Mouse (Mus musculus) olfactory bulb, adult 2 months (tissue): Measurements from ENCODE around the gene Eps8l2. TPM values are rescaled to one million over a fixed set of nuclear protein-coding genes. Genes with fewer than 3 reads are reported as not detected.

Experiments used
- H3K27ac ChIP-seq: fragments of 200-500 bp; 2 replicates; pipeline ENCODE4 v1.5.1; 2012; ENCODE audit warnings: low read depth, low read length; ENCODE audit not compliant: insufficient read depth
- H3K4me1 ChIP-seq: fragments of 200-500 bp; 2 replicates; pipeline ENCODE4 v1.6.1; 2012; ENCODE audit warnings: low read length; ENCODE audit not compliant: control insufficient read depth, insufficient read depth
- H3K4me3 ChIP-seq: fragments of 200-500 bp; 2 replicates; pipeline ENCODE4 v1.5.1; 2012; ENCODE audit warnings: mild to moderate bottlenecking, low read depth, low read length, moderate library complexity; ENCODE audit not compliant: insufficient read depth
- CTCF ChIP-seq: fragments of 200-500 bp; IDR thresholded peaks from 2 replicates; pipeline ENCODE4 v1.5.1; 2012; ENCODE audit warnings: low read depth, mild to moderate bottlenecking, low read length, moderate library complexity; ENCODE audit not compliant: insufficient read depth
- POLR2A ChIP-seq: fragments of 200-500 bp; IDR thresholded peaks from 2 replicates; pipeline ENCODE4 v1.6.1; 2012; ENCODE audit warnings: mild to moderate bottlenecking, low read depth, low read length, moderate library complexity; ENCODE audit not compliant: insufficient read depth
- WGBS: fragments of 180-500 bp; shearing (Covaris S2); methylation state at CpG from one replicate; pipeline ENCODE4 v1.1.7; 2018; 5-methylcytosine and 5-hydroxymethylcytosine counted together
- polyA plus RNA-seq: library from polyadenylated mRNA; stranded (reverse); fragments of >200 nt; gene quantifications from 2 replicates; pipeline ENCODE4 v1.2.4, GENCODE M21; 2012; ENCODE audit warnings: low replicate concordance; ENCODE audit not compliant: missing spikeins, insufficient read depth, insufficient read length

Gene Eps8l2
- polyA plus RNA-seq, 1 experiment = not detected

DNA sequence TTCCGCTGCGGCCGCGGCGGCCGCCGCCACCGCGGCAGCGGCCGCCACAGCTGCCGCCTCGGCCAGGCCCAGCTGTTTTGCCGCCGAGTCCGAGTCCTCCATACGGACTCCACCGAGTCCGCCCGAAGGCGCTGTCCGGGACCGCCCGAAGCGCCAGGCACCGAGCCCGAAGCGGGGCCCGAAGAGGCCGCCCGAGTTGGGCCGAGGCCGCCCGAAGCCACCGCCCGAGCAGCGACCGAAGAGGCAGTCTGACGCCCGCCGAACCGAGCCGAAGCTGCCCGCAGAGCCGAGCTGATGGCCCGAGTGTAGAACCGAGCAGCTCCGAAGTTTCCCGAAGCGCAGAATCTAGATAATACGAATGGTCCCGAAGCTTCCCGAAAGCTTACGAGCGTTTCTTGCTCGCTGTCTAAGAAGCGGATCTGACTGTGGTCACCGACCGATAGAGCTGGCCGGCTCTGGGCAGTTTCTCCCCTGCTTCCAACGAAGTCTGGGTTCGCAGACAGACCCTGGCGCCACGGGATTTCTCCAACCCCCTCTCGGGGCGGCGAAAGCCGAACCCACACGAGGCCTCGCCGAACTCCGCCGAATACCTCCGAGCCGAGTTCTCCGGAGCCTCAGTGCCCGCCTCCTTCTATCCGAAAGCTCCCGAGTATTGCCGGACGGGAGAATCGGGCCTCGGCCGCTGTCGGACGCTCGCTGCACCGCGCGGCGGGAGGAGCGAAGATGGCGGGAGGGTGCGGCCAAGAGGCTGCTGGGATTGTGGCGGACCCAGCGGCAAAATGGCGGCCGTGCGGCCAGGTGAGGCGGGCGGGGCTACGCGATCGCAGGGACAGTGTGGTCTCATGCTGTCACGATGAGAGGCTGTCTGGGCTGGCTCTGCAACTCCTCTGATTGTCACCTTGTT, 11.0 kb upstream of the Eps8l2 start, which contains the start of the genes Deaf1 and Tmem80:
Deaf1 (minus strand) TSS at position 222 of the 904 bp plus-strand sequence.
Tmem80 (plus strand) TSS at position 271 of the 904 bp plus-strand sequence.
- Histone ChIP-seq H3K4me1 (peaks cover 9% of the 10 kb centered on the region), H3K4me3 (peak within 1 kb of the TSS; percentile 61), H3K27ac (peak within 1 kb of the TSS; percentile 98)
- no peak for TF ChIP-seq CTCF
- TF ChIP-seq POLR2A = peak; percentile 80
- WGBS = under 1% methylated on average over 104 of the region's 105 CpGs

DNA sequence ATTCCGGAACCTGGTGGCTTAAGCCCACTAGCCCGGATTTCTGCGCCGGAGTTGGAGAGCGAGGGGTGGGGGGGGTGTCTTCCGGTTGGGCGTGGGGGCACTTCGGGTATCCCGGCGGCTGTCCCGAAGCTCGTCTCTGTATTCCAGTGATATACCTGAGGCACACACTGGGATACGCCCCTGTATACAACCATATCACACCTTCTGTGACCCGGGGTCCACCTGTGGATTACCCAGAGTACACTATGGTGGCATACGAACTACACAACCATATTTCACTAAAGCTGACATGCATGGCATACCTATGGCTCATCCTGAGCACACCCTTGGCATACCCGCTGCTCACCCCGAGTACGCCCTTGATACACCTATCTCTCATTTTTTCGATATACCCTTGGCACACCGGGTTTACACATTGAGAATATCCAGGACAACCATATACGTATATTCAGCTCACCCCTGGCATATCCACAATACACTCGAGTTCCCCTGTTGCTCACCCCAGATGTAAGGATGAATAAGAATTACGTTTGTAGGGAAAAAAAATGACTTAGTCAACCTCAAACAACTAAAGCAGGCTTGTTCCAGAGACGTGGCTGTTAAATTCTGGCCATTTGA, 10.2 kb upstream of the Eps8l2 start:
- peak overlapping the region; percentile 64 for H3K27ac ChIP-seq
- peak overlapping the region; percentile 61 for H3K4me3 ChIP-seq
- 11% methylated on average over 24 of the region's 24 CpGs for WGBS
- TF ChIP-seq CTCF (no peak), POLR2A (no peak)
- peaks cover 9% of the 10 kb centered on the region for H3K4me1 ChIP-seq

DNA sequence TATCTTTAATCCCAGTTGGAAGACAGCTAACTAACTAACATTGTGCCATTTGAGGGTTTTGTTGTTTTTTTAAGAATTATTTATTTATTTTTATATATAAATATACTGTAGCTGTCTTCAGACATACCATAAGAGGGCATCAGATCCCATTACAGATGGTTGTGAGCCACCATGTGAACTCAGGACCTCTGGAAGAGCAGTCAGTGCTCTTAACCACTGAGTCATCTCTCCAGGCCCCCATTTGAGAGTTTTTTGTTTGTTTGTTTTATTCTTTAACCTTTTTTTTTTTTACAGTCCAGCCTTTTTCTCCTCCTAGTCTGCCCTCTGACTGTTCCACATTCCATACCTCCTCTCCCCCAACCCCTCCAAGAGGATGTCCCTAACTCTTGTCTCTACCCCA, 8.0 kb upstream of the Eps8l2 start:
- TF ChIP-seq POLR2A = no peak
- no peak for TF ChIP-seq CTCF
- no peak overlapping the region for H3K27ac ChIP-seq
- H3K4me3 ChIP-seq = no peak overlapping the region
- H3K4me1 ChIP-seq = peaks cover 12% of the 10 kb centered on the region

DNA sequence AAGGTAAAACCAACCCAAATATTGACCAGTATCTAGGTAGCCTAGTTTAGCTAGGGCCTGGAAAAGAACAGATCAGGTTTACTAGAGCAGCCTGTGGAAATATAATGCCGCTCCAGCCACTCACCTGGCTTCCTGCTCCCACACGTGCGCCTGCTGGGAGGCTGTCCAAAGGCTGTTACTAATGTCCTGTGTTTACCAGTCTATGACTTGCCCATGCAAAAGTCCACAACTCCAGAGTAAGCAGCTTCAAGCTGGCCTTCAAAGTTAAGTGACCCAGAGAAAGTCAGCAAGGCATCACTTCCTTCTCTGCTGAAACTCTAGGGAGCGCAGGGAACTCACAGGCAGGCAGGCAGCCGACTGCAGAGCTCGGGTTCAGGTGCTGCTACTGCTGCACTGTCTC, 6.7 kb upstream of the Eps8l2 start:
- Histone ChIP-seq H3K27ac (no peak overlapping the region), H3K4me1 (peaks cover 3% of the 10 kb centered on the region; the same call in 1 of the 2 replicates), H3K4me3 (no peak overlapping the region)
- TF ChIP-seq POLR2A (no peak), CTCF (no peak)
- WGBS = 82% methylated on average over 6 of the region's 6 CpGs

DNA sequence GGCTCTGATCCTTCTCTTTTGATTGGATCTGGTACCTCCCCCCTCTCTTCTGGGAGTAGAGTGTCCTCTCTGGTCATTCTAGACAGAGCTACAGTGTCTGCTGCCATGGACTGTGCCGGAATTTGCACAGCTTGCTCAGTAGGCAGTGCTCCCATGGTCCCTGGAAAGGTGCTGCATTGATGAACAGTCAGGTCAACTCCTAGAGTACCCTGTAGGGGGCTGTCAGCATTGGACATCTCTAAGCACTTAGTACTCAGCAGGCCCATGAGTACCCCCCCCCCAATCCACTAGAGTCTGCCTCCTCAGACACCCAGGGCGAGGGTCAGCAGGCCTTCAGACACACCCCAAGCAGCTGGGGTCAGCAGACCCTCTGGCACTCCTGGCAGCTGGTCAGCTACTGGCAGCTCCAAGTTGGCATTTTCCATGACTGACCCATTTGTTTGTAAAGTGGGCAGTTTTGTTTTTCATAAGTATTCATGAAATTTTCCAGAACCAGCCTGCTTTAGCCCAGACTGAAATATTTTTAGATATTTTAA, 3.6 kb upstream of the Eps8l2 start:
- TF ChIP-seq POLR2A (no peak), CTCF (no peak)
- 48% methylated on average over 2 of the region's 2 CpGs for WGBS
- Histone ChIP-seq H3K4me3 (no peak overlapping the region), H3K27ac (no peak overlapping the region), H3K4me1 (peaks cover 12% of the 10 kb centered on the region)

DNA sequence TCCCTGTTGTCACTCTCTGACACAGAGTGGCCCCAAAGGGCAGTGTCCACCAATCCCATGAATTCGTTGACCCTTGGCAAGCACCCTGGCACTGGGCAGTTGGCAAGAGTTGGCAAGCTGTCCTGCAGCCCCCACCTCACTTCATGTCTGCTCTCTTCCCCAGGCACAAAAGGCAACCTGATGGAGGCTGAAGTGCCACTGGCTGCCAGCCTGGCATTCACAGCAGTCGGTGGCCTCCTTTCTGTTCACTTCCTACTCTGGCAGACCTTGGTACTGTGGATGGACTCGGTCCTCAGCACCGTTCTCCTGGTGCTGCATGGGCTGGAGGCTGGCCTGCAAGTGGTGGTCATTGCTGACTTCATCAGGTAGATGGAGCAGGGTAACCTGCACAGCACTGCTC, 3.0 kb upstream of the Eps8l2 start:
- TF ChIP-seq CTCF (no peak), POLR2A (no peak)
- 40% methylated on average over 4 of the region's 4 CpGs for WGBS
- Histone ChIP-seq H3K4me1 (peaks cover 12% of the 10 kb centered on the region), H3K27ac (no peak overlapping the region), H3K4me3 (no peak overlapping the region)

DNA sequence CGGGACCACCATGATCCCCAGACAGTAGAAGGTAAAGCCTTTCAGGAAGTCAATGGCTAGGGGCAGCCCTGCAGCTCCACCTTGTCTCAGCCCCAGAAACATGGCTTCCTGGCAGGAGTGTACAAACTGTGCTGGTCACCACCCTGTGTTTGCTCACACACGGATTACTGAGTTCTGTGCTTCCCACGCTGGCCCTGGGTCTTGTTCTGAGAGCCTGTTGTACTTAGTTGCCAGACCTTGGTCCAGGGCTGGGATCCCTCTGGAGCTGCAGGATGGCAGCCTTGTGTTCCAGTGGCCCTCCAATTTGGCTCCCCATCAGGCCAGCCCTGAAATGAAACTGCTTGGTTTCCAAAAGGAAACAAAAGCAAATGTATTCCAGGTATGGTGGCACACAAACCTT, 2.4 kb upstream of the Eps8l2 start:
- H3K27ac ChIP-seq = no peak overlapping the region

DNA sequence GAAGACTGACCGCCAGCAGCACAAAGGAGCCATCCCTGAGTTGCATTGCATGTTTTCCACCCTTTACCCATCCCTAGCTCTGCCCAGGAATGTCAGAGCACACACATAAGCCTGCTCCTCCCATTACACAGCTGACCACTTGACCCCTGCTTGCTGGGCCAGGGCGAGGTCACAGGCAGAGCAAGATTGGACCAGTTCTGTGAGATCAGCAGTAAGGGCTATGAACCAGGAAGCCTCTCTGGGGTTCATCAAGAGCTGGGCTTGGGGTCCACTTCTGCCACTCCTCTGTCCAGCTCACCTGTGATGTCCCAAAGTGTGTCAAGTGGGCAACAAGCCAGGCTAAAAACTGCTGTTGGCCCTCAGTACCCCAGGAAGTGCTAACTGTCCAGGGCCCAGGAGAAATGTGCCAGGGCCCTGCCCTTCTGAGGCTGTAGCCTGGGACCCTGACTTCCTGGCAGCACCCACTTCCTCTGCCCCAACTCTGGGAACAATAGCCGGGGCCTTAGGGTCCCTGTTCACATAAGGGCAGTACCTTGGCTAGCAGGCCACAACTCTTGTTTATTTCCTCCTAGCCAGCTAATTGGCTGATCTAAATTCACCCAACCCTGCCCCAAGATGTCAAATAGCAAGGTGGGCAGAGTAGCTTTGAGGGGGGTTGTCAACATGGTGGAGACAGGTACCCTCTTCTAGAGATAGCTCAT, 814 bp upstream of the Eps8l2 start:
- H3K27ac ChIP-seq = no peak overlapping the region
- H3K4me1 ChIP-seq = peaks cover 12% of the 10 kb centered on the region
- H3K4me3 ChIP-seq = no peak overlapping the region
- 81% methylated on average over 3 of the region's 3 CpGs for WGBS
- TF ChIP-seq POLR2A = no peak
- TF ChIP-seq CTCF = no peak

More for the DNA sequence above, 2.4 kb upstream of the Eps8l2 start:
- TF ChIP-seq CTCF = no peak
- peaks cover 12% of the 10 kb centered on the region for H3K4me1 ChIP-seq
- no peak overlapping the region for H3K4me3 ChIP-seq
- WGBS = 70% methylated on average over 3 of the region's 3 CpGs
